Mouse (Mus musculus) small intestine, adult 2 months (tissue): ENCODE results near the gene Shisa8.

ENCODE experiments used
- CTCF ChIP-seq: fragments of 200-500 bp; IDR thresholded peaks from 2 replicates; pipeline ENCODE4 v1.5.1; 2012; ENCODE audit warnings: low read depth, mild to moderate bottlenecking, control low read depth, inconsistent platforms, low read length, moderate library complexity, mixed read lengths; ENCODE audit not compliant: insufficient replicate concordance, insufficient read length; ENCODE audit errors: extremely low read depth
- POLR2A ChIP-seq: fragments of 200-500 bp; IDR thresholded peaks from 2 replicates; pipeline ENCODE4 v1.6.1; 2012; ENCODE audit warnings: low read depth, mild to moderate bottlenecking, control low read depth, inconsistent platforms, low read length, moderate library complexity

DNA sequence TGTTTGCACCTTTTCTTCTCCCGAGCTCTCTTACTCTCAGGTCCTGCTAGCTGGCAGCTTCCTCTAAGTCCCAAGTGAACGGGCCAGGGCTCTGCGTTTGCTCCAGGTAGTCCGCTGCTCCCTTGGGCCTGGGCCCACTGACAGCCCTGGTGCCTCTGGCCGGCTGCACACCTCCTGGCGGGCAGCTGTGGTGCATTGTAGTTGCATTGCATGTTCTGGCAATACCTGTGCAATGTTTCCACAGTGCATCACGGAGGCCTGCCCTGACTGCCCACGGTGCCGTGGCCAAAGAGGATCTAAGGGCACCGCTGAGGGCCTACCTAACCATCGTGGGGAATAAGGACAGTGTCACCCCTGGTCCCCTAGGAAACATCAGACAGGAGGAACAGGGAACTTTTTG lies 14.7 kb downstream of the Shisa8 start:
- TF ChIP-seq POLR2A (no peak), CTCF (no peak)
